ENCODE assay signal across 13 mouse cellular contexts in the genomic region with DNA sequence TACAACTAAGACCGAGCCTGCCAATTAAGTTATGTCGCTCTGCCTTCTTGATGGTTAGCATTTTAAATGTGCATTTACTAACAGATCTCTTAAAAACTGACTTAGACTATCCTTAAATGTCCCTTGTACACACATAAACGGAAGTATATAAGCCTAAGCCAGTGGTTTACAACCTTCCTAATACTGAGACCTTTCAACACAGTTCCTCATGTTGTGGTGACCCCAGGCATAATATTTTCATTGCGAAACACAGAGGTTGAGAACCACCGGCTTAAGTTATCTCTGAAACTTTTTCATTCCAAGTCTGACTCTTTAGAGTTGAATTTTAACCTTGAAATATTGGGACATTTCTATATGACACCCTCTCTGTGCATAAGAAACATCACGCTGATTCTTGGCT.
"Had no signal": no experiment of that assay in that cellular context is flagged by ENCODE, and none has a peak within 500 bp of the region (broad histone marks: within the 10 kb centered on the region; RNA-seq: fewer than 3 reads in every experiment).

No protein-coding gene starts in this region.

- H3K9ac ChIP-seq: liver, embryonic 13.5 days; liver, postnatal 0 days had no signal

- H3K4me1 ChIP-seq: liver, embryonic 13.5 days had no signal

- H3K27me3 ChIP-seq: limb, embryonic 12.5 days; lung, embryonic 15.5 days had no signal

- DNase-seq: kidney, adult 8-10 months; kidney, postnatal 25 days; layer of hippocampus, adult 9-11 months; liver; liver, embryonic 13.5 days; liver, postnatal 0 days; lung, postnatal 14 days; thymus, adult 18-20 months; thymus, postnatal 14 days had no signal

- H3K36me3 ChIP-seq: limb, embryonic 12.5 days; liver, embryonic 13.5 days; lung, embryonic 15.5 days had no signal

- H3K27ac ChIP-seq: liver, embryonic 13.5 days; lung, embryonic 15.5 days; macrophage; stomach, postnatal 0 days had no signal

- H3K9me3 ChIP-seq: limb, embryonic 12.5 days; liver, embryonic 13.5 days; lung, embryonic 15.5 days had no signal
